Mouse (Mus musculus): ENCODE measurements around the gene Dlg5. TPM values are rescaled to one million over a fixed set of nuclear protein-coding genes. Genes with fewer than 3 reads are reported as not detected.

Gene Dlg5
- polyA plus RNA-seq, 2 experiments: 42.6 to 83.5 TPM

- Histone ChIP-seq H3K9ac (ENCODE audit: low read depth, low read length, severe bottlenecking) (no peak overlapping the region), H3K4me3 (replicated peaks; ENCODE audit: low read length) (no peak overlapping the region), H3K27me3 (ENCODE audit: control insufficient read depth, insufficient read depth, low read length) (no peaks in the 10 kb centered on the region), H3K4me2 (replicated peaks; ENCODE audit: low read depth, low read length, severe bottlenecking) (no peak overlapping the region), H3K36me3 (ENCODE audit: control insufficient read depth, insufficient read depth, low read length) (peaks cover 36% of the 10 kb centered on the region), H3K4me1 (ENCODE audit: control insufficient read depth, insufficient read depth, low read length) (0 out of 2 replicates have a peak, but pooled peaks cover 4% of the 10 kb centered on the region), H3K9me3 (ENCODE audit: control insufficient read depth, low read length) (no peaks in the 10 kb centered on the region), H3K27ac (replicated peaks; ENCODE audit: low read depth, low read length) (no peak overlapping the region)
- DNase-seq (ENCODE audit: low spot score) (no peak), ATAC-seq (ENCODE audit: low FRiP score, low read depth) (no peak)
- 88% methylated on average over 3 of the region's 3 CpGs for WGBS
- no peak for TF ChIP-seq POLR2A (IDR thresholded peaks at IDR 0.05; ENCODE audit: borderline replicate concordance, extremely low read depth, insufficient read depth, insufficient read length)
Measured at GRCm38 (mm10) chr14:24182955-24183354, 62.8 kb downstream of the Dlg5 start.

- TF ChIP-seq POLR2A (IDR thresholded peaks at IDR 0.05; ENCODE audit: borderline replicate concordance, extremely low read depth, insufficient read depth, insufficient read length): no peak
- DNase-seq (ENCODE audit: low spot score) (peak; percentile 89), ATAC-seq (ENCODE audit: low FRiP score, low read depth) (peak; percentile 59)
- 0 out of 2 replicates have a peak overlapping the region, but pooled peaks have one; percentile 4 for H3K9ac ChIP-seq (ENCODE audit: low read depth, low read length, severe bottlenecking)
- no peaks in the 10 kb centered on the region for H3K27me3 ChIP-seq (ENCODE audit: control insufficient read depth, insufficient read depth, low read length)
- peaks cover 36% of the 10 kb centered on the region for H3K36me3 ChIP-seq (ENCODE audit: control insufficient read depth, insufficient read depth, low read length)
- no peak overlapping the region for H3K4me2 ChIP-seq (replicated peaks; ENCODE audit: low read depth, low read length, severe bottlenecking)
- WGBS: 28% methylated on average over 10 of the region's 10 CpGs
- H3K27ac ChIP-seq (replicated peaks; ENCODE audit: low read depth, low read length): no peak overlapping the region
- no peaks in the 10 kb centered on the region for H3K9me3 ChIP-seq (ENCODE audit: control insufficient read depth, low read length)
- 0 out of 2 replicates have a peak, but pooled peaks cover 4% of the 10 kb centered on the region for H3K4me1 ChIP-seq (ENCODE audit: control insufficient read depth, insufficient read depth, low read length)
- H3K4me3 ChIP-seq (replicated peaks; ENCODE audit: low read length): no peak overlapping the region
Measured at GRCm38 (mm10) chr14:24181811-24182506, 63.8 kb downstream of the Dlg5 start.

- no peaks in the 10 kb centered on the region for H3K9me3 ChIP-seq (ENCODE audit: control insufficient read depth, low read length)
- H3K9ac ChIP-seq (ENCODE audit: low read depth, low read length, severe bottlenecking): no peak overlapping the region
- no peak overlapping the region for H3K27ac ChIP-seq (replicated peaks; ENCODE audit: low read depth, low read length)
- no peak overlapping the region for H3K4me2 ChIP-seq (replicated peaks; ENCODE audit: low read depth, low read length, severe bottlenecking)
- peaks cover 44% of the 10 kb centered on the region for H3K36me3 ChIP-seq (ENCODE audit: control insufficient read depth, insufficient read depth, low read length)
- ATAC-seq (ENCODE audit: low FRiP score, low read depth) (no peak), DNase-seq (ENCODE audit: low spot score) (no peak)
- H3K27me3 ChIP-seq (ENCODE audit: control insufficient read depth, insufficient read depth, low read length): no peaks in the 10 kb centered on the region
- no peak overlapping the region for H3K4me3 ChIP-seq (replicated peaks; ENCODE audit: low read length)
- whole genome bisulfite sequencing: 72% methylated on average over 6 of the region's 6 CpGs
- TF ChIP-seq POLR2A (IDR thresholded peaks at IDR 0.05; ENCODE audit: borderline replicate concordance, extremely low read depth, insufficient read depth, insufficient read length): no peak
- 0 out of 2 replicates have a peak, but pooled peaks cover 4% of the 10 kb centered on the region for H3K4me1 ChIP-seq (ENCODE audit: control insufficient read depth, insufficient read depth, low read length)
Measured at GRCm38 (mm10) chr14:24179466-24179991, 66.2 kb downstream of the Dlg5 start.

- Histone ChIP-seq H3K9me3 (ENCODE audit: control insufficient read depth, low read length) (no peaks in the 10 kb centered on the region), H3K36me3 (ENCODE audit: control insufficient read depth, insufficient read depth, low read length) (peaks cover 64% of the 10 kb centered on the region), H3K4me1 (ENCODE audit: control insufficient read depth, insufficient read depth, low read length) (no peaks in the 10 kb centered on the region), H3K9ac (ENCODE audit: low read depth, low read length, severe bottlenecking) (no peak overlapping the region), H3K4me3 (replicated peaks; ENCODE audit: low read length) (no peak overlapping the region), H3K4me2 (replicated peaks; ENCODE audit: low read depth, low read length, severe bottlenecking) (no peak overlapping the region), H3K27me3 (ENCODE audit: control insufficient read depth, insufficient read depth, low read length) (no peaks in the 10 kb centered on the region), H3K27ac (replicated peaks; ENCODE audit: low read depth, low read length) (no peak overlapping the region)
- 91% methylated on average over 10 of the region's 10 CpGs for WGBS
- DNase-seq (ENCODE audit: low spot score): no peak
- no peak for TF ChIP-seq POLR2A (IDR thresholded peaks at IDR 0.05; ENCODE audit: borderline replicate concordance, extremely low read depth, insufficient read depth, insufficient read length)
- ATAC-seq (ENCODE audit: low FRiP score, low read depth): no peak
Measured at GRCm38 (mm10) chr14:24176609-24177008, 69.1 kb downstream of the Dlg5 start.

- no peaks in the 10 kb centered on the region for H3K9me3 ChIP-seq (ENCODE audit: control insufficient read depth, low read length)
- no peak for TF ChIP-seq POLR2A (IDR thresholded peaks at IDR 0.05; ENCODE audit: borderline replicate concordance, extremely low read depth, insufficient read depth, insufficient read length)
- no peak for DNase-seq (ENCODE audit: low spot score)
- H3K4me1 ChIP-seq (ENCODE audit: control insufficient read depth, insufficient read depth, low read length): no peaks in the 10 kb centered on the region
- ATAC-seq (ENCODE audit: low FRiP score, low read depth): no peak
- H3K36me3 ChIP-seq (ENCODE audit: control insufficient read depth, insufficient read depth, low read length): peaks cover 85% of the 10 kb centered on the region
- no peaks in the 10 kb centered on the region for H3K27me3 ChIP-seq (ENCODE audit: control insufficient read depth, insufficient read depth, low read length)
- H3K4me2 ChIP-seq (replicated peaks; ENCODE audit: low read depth, low read length, severe bottlenecking): no peak overlapping the region
- H3K4me3 ChIP-seq (replicated peaks; ENCODE audit: low read length): no peak overlapping the region
- WGBS: 83% methylated on average over 6 of the region's 6 CpGs
- H3K27ac ChIP-seq (replicated peaks; ENCODE audit: low read depth, low read length): no peak overlapping the region
- H3K9ac ChIP-seq (ENCODE audit: low read depth, low read length, severe bottlenecking): no peak overlapping the region
Measured at GRCm38 (mm10) chr14:24173326-24173725, 72.4 kb downstream of the Dlg5 start.

Data from limb, embryonic 14.5 days (tissue).